Mouse (Mus musculus) cerebral cortex, adult 2 months (tissue): ENCODE results near the gene Immp2l.

ENCODE experiments used
- WGBS: fragments of 180-500 bp; shearing (Covaris S2); methylation state at CpG from one replicate; pipeline ENCODE4 v1.1.7; 2018; 5-methylcytosine and 5-hydroxymethylcytosine counted together

The Immp2l gene

GRCm38 (mm10) chr12:41874015-41874414 is 850.1 kb downstream of the Immp2l start:
- 84% methylated on average over 2 of the region's 2 CpGs for WGBS

- 17% methylated on average over 5 of the region's 5 CpGs for WGBS
Observed at GRCm38 (mm10) chr12:41877292-41877959, 853.5 kb downstream of the Immp2l start.

GRCm38 (mm10) chr12:41878493-41878892 is 854.6 kb downstream of the Immp2l start:
- WGBS = 77% methylated on average over 3 of the region's 3 CpGs

GRCm38 (mm10) chr12:41878972-41879371 is 855.1 kb downstream of the Immp2l start:
- WGBS = 92% methylated on average over 1 of the region's 1 CpGs

GRCm38 (mm10) chr12:41879412-41879811 is 855.5 kb downstream of the Immp2l start:
- 75% methylated on average over 1 of the region's 1 CpGs for WGBS

GRCm38 (mm10) chr12:41880833-41881232 is 856.9 kb downstream of the Immp2l start:
- 76% methylated on average over 3 of the region's 3 CpGs for WGBS

GRCm38 (mm10) chr12:41908011-41908410 is 884.1 kb downstream of the Immp2l start:
- WGBS = 46% methylated on average over 1 of the region's 1 CpGs

GRCm38 (mm10) chr12:41911626-41912025 is 887.7 kb downstream of the Immp2l start:
- WGBS = 96% methylated on average over 3 of the region's 3 CpGs

- 66% methylated on average over 2 of the region's 2 CpGs for WGBS
Observed at GRCm38 (mm10) chr12:41937751-41938150, 913.9 kb downstream of the Immp2l start.

GRCm38 (mm10) chr12:41941853-41942252 is 918.0 kb downstream of the Immp2l start:
- 71% methylated on average over 5 of the region's 5 CpGs for WGBS

- 91% methylated on average over 4 of the region's 4 CpGs for WGBS
Observed at GRCm38 (mm10) chr12:41944079-41944672, 920.3 kb downstream of the Immp2l start.

- WGBS = 90% methylated on average over 1 of the region's 1 CpGs
Observed at GRCm38 (mm10) chr12:41949409-41949808, 925.5 kb downstream of the Immp2l start.

- WGBS = 61% methylated on average over 6 of the region's 6 CpGs
Observed at GRCm38 (mm10) chr12:41949841-41950241, 926.0 kb downstream of the Immp2l start.

- WGBS = 82% methylated on average over 2 of the region's 2 CpGs
Observed at GRCm38 (mm10) chr12:41950726-41951125, 926.8 kb downstream of the Immp2l start.

- 58% methylated on average over 4 of the region's 4 CpGs for WGBS
Observed at GRCm38 (mm10) chr12:41961038-41961437, 937.1 kb downstream of the Immp2l start.

GRCm38 (mm10) chr12:41991408-41991807 is 967.5 kb downstream of the Immp2l start:
- 87% methylated on average over 1 of the region's 1 CpGs for WGBS
